Mouse (Mus musculus) v-Abl transformed pro-B cells (cell line): Measurements from ENCODE around the gene Rufy3.

ENCODE experiments used
- in situ Hi-C, 2 experiments: fragments of 400-800 bp; cut with MboI; formaldehyde crosslinking; loops; one replicate each; pipeline ENCODE4 v1.15.1; 2025; ENCODE audit not compliant: unreplicated experiment in 2 of 2

Gene Rufy3

GRCm38 (mm10) chr5:88675443-88676387 lies 110.9 kb downstream of the Rufy3 start, which contains the start of gene Grsf1:
TSS of gene Grsf1 (minus strand) at chr5:88676171.
- in situ Hi-C loops, result loop anchor here (10.0 to 25.0 kb wide), 3 partner anchors 161 to 1012 kb away; no protein-coding TSS in a partner anchor

- in situ Hi-C loops, result loop anchor here (10.0 to 25.0 kb wide), 3 partner anchors 164 to 1008 kb away; no protein-coding TSS in a partner anchor
These were observed 114.1 kb downstream of the Rufy3 start for GRCm38 (mm10) chr5:88678929-88679328.

GRCm38 (mm10) chr5:88679341-88679740 lies 114.5 kb downstream of the Rufy3 start:
- in situ Hi-C loops, result loop anchor here (10.0 to 25.0 kb wide), 3 partner anchors 165 to 1008 kb away; no protein-coding TSS in a partner anchor

- in situ Hi-C loops, result loop anchor here in 1 of 2 experiments (25.0 kb wide), 2 partner anchors 707 to 1007 kb away; no protein-coding TSS in a partner anchor
These were observed 115.7 kb downstream of the Rufy3 start for GRCm38 (mm10) chr5:88680567-88680966.

- in situ Hi-C loops, result loop anchor here in 1 of 2 experiments (25.0 kb wide), 2 partner anchors 704 to 1004 kb away; no protein-coding TSS in a partner anchor
These were observed 118.9 kb downstream of the Rufy3 start for GRCm38 (mm10) chr5:88683706-88684105.

GRCm38 (mm10) chr5:88684226-88684625 lies 119.4 kb downstream of the Rufy3 start:
- in situ Hi-C loops, result loop anchor here in 1 of 2 experiments (25.0 kb wide), 2 partner anchors 703 to 1003 kb away; no protein-coding TSS in a partner anchor

GRCm38 (mm10) chr5:88685306-88685705 lies 120.5 kb downstream of the Rufy3 start:
- in situ Hi-C loops, result loop anchor here in 1 of 2 experiments (25.0 kb wide), 2 partner anchors 702 to 1002 kb away; no protein-coding TSS in a partner anchor

- in situ Hi-C loops, result loop anchor here in 1 of 2 experiments (25.0 kb wide), 2 partner anchors 701 to 1001 kb away; no protein-coding TSS in a partner anchor
These were observed 121.0 kb downstream of the Rufy3 start for GRCm38 (mm10) chr5:88685745-88686299.

GRCm38 (mm10) chr5:88687996-88688406 lies 123.2 kb downstream of the Rufy3 start:
- in situ Hi-C loops, result loop anchor here in 1 of 2 experiments (25.0 kb wide), 2 partner anchors 699 to 999 kb away; no protein-coding TSS in a partner anchor

- in situ Hi-C loops, result loop anchor here in 1 of 2 experiments (25.0 kb wide), 2 partner anchors 699 to 999 kb away; no protein-coding TSS in a partner anchor
These were observed 123.8 kb downstream of the Rufy3 start for GRCm38 (mm10) chr5:88688583-88689187.

GRCm38 (mm10) chr5:88689279-88689938 lies 124.6 kb downstream of the Rufy3 start:
- in situ Hi-C loops, result loop anchor here in 1 of 2 experiments (25.0 kb wide), 2 partner anchors 698 to 998 kb away; no protein-coding TSS in a partner anchor

- in situ Hi-C loops, result loop anchor here (5.0 to 25.0 kb wide), 4 partner anchors 696 to 996 kb away; no protein-coding TSS in a partner anchor
These were observed 126.1 kb downstream of the Rufy3 start for GRCm38 (mm10) chr5:88690681-88691505.

- in situ Hi-C loops, result loop anchor here (5.0 to 25.0 kb wide), 4 partner anchors 696 to 996 kb away; no protein-coding TSS in a partner anchor
These were observed 126.8 kb downstream of the Rufy3 start for GRCm38 (mm10) chr5:88691506-88692095.

- in situ Hi-C loops, result loop anchor here (5.0 to 25.0 kb wide), 4 partner anchors 695 to 995 kb away; no protein-coding TSS in a partner anchor
These were observed 127.7 kb downstream of the Rufy3 start for GRCm38 (mm10) chr5:88692586-88692985.

- in situ Hi-C loops, result loop anchor here (5.0 to 25.0 kb wide), 4 partner anchors 694 to 994 kb away; no protein-coding TSS in a partner anchor
These were observed 128.2 kb downstream of the Rufy3 start for GRCm38 (mm10) chr5:88693057-88693456.

- in situ Hi-C loops, result loop anchor here (10.0 to 25.0 kb wide), 3 partner anchors 690 to 990 kb away; no protein-coding TSS in a partner anchor
These were observed 132.5 kb downstream of the Rufy3 start for GRCm38 (mm10) chr5:88697291-88697690.

GRCm38 (mm10) chr5:88699251-88699913 lies 134.5 kb downstream of the Rufy3 start:
- in situ Hi-C loops, result loop anchor here (10.0 to 25.0 kb wide), 3 partner anchors 688 to 988 kb away; no protein-coding TSS in a partner anchor
